Mouse (Mus musculus) erythroblast, embryonic 14.5 days (primary cell): Measurements from ENCODE around the gene Arl16.

ENCODE experiments used
- GATA1 ChIP-seq: IDR thresholded peaks from 2 replicates; pipeline ENCODE4 v1.6.1; 2012; ENCODE audit warnings: low read length, inconsistent platforms, mixed read lengths
- TAL1 ChIP-seq: IDR thresholded peaks from 3 replicates; pipeline ENCODE4 v1.6.1; 2012; ENCODE audit warnings: low read length, inconsistent platforms, mixed read lengths

DNA sequence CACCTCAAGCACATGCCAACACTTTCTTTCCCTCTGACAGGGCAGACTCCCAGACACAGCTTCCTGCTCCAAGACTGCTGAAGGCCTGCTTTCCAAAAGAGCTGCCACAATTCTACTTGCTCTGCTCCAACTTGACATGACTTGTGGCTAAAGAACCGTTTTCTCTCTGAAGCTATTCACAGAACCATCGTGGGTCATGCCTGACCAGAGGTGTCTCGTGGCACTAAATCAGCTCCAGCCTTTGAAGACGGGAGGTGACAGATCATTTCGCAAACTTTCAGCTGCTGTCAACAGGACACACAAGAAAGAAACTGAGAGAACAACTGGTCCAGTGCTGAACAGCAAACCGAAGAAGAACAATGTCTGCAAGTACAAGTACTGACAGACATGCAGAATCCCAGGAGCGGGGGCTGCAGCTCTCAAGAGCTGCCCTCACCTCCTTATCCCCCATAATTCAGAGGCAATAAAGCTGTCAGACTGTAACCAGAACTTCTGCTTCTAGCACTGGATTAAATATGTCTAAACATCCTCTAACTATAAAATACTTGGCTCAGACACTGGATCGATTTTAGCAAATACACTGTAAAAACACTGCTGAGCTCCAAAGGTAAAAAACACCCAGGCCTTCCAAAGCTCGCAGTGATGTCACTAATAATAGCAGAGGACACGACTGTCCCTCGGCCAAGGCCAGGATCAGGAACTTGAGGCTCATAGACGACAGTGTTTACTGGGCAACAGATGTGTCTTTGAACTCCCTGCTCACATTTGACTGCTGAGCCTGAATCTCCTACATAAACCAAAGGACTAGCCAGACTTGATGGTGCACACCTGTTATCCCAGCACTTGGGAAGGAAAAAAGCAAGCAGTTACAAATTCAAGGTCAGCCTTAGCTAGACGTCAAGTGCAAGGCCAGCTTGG, 44.5 kb downstream of the Arl16 start:
- TF ChIP-seq GATA1 (no peak), TAL1 (no peak)
